Mouse (Mus musculus) brain, embryonic 14.5 days (tissue): ENCODE results near the gene Ctdsp2.

Source experiments
- CTCF ChIP-seq: fragments of 200-500 bp; IDR thresholded peaks from 2 replicates; pipeline ENCODE4 v1.5.1; 2012; ENCODE audit warnings: inconsistent platforms, mild to moderate bottlenecking, moderate library complexity, borderline replicate concordance; ENCODE audit not compliant: insufficient read depth, insufficient read length; ENCODE audit errors: extremely low read depth
- POLR2A ChIP-seq: fragments of 200-500 bp; IDR thresholded peaks from 2 replicates; pipeline ENCODE4 v1.6.1; 2012; ENCODE audit warnings: mild to moderate bottlenecking, inconsistent platforms, borderline replicate concordance; ENCODE audit not compliant: poor library complexity, insufficient read depth, insufficient read length, severe bottlenecking; ENCODE audit errors: extremely low read depth

- TF ChIP-seq POLR2A (no peak), CTCF (no peak)
Measured at GRCm38 (mm10) chr10:126991676-126992075, 13.2 kb downstream of the Ctdsp2 start.
